Mouse (Mus musculus) right cerebral cortex, postnatal 4 days (tissue): ENCODE results near the gene Lmf1.

Experiments used
- DNase-seq: peaks from one replicate; pipeline ENCODE4 v3.0.0-alpha.2; 2022

The Lmf1 gene

GRCm38 (mm10) chr17:25578920-25579319 lies at the start of gene Lmf1:
TSS of gene Lmf1 (plus strand) at chr17:25579085.
- DNase-seq, result peak; percentile 89

DNA sequence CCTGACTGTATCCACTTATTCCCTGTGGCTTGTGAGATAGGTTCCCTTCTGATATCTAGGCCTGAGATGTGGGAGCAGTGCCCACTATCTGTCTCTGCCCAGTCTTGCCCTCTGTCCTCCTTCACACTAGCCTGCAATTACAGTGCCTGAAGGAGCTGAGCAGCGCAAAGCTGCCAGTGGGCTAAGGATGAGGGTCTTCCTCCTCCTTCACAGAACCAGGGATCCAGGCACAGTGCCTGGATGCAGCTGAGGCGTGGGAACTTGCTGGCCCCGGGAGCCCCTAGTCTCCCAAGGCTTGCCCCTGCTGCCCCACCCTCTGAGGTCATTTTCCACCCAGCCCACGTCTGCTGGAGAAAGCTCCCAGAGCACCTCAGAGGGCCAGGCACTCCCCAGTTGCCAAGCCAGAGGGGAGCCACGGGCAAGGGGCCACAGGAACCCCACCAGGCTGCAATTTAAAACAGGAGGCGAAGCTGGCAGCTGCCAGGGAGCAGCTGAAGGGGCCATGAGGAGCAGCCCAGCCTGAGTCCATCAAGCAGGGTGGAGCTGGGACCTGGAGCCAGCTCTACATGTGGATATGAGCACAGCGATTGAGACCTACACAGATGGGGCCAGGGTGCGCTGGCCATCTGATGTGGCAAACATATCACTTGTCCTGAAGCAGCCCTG lies 48.4 kb upstream of the Lmf1 start:
- peak; percentile 15 for DNase-seq

DNA sequence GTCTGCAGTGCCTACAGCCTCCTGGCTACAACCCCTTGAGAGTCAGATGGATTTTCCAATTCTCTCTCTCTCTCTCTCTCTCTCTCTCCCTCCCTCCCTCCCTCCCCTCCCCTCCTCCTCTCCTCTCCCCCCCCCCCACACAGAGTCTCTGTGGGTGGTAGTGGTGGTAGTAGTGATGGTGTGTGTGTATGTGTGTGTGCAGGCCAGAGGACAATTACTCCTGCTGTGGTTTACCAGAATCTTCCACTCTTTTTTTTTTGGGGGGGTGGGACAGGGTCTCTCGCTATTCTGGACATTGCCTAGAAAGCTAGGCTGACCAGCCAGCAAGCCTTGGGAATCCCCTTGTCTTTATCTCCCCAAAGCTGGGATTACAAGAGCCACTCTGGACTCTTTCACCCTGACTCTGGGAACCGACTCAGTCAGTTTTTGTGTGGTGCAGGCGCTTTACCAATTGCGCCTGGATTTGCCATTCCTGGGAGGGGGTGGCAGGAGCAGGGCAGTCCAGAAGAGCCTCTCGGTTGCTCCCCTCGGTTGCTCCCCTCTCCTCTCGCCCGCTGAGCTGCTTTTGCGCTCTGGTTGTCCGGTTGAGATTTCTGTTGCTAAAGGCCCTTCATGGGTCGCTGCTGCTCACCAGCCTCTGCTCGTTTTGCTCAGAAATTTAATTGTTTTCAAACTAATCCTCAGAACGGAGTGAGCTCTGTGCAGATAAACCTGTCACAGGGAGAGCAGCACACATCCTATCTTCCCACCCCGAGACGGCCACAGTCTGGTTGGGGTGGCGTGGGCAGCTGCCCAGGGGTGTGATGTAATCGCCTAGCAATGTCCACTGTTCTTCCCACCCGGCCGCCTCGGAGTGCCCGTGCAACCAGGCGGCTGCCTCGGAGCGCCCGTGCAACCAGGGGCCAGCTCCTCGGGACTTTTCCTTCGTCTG lies 39.7 kb upstream of the Lmf1 start:
- DNase-seq, result no peak

- DNase-seq, result no peak
These were observed 38.2 kb upstream of the Lmf1 start for GRCm38 (mm10) chr17:25540731-25541130.

DNA sequence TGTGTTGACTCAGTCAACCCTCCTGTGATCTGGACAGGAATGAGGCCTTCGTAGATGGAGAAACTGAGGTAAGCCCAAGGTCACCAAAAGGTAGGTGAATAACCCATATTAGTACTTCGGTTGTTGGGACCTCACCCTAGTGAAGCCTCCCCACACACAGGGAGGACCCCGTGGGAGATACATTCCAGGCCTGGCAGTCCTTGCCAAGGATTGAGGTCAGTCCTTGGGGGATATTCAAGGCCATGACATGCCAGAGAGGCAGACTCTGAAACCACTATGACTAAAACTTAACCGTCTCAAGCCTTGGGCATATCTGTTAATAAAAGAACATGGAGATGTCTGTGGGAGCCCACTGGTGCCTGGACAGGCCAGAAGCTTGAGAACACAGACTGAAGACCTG lies 37.1 kb upstream of the Lmf1 start:
- no peak for DNase-seq

DNA sequence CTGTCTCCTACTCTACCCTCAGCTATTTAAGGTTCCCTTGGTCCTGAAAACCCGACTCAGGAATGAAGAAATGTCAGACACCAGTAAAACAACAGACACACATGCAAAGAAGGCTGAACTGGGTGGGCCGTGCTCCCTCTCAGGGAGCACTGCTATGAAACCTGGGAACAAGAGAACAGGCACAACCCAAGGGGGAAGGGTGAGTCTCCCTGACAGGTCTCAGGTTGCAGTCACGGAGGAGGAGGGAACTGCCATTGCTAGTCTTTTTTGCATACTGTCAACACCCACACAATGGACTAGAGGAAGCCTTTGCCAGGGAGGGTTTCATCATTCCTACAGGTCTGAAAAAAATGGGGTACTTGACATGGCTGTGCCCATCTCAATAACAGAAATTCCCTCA lies 31.9 kb upstream of the Lmf1 start:
- no peak for DNase-seq

DNA sequence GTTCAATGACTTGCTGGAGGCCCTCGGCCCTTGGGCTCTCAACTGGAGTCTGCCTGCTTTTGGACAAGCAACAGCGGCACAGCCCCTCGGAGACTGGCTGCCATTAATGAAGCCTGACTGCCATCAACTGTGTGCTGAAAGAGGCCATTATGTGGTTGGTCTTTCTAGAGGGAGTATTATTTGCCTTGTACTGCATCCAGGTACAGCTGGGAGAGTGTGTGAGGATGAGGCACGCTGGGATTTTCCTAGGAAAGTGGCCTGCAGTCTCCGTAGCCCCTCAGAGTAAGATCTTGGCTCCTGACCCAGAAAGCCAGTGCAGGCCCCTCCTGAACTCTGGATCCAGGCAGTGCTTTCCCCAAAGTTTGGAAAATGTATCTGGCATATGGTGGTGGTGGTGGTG lies 28.9 kb upstream of the Lmf1 start:
- DNase-seq, result no peak

DNA sequence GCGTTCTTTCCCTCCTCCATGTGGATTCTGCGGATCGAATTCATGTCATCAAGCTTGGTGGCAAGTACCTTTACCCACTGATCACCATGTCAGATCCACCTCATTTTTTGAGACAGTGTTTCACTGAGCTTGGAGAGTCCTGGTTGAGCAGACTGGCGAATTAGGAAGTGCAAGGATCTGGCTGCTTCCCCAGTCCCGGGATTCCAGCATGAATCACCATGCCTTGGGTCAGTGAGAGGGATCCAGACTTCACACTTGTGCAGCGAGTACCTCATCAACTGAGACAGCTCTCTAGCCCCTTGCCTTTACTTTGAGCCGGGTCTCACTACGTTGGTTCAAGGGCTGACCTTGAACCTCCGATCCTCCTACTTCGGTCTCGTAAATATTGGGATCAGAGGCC lies 27.6 kb upstream of the Lmf1 start:
- no peak for DNase-seq

- no peak for DNase-seq
These were observed 23.7 kb upstream of the Lmf1 start for GRCm38 (mm10) chr17:25555159-25555558.

DNA sequence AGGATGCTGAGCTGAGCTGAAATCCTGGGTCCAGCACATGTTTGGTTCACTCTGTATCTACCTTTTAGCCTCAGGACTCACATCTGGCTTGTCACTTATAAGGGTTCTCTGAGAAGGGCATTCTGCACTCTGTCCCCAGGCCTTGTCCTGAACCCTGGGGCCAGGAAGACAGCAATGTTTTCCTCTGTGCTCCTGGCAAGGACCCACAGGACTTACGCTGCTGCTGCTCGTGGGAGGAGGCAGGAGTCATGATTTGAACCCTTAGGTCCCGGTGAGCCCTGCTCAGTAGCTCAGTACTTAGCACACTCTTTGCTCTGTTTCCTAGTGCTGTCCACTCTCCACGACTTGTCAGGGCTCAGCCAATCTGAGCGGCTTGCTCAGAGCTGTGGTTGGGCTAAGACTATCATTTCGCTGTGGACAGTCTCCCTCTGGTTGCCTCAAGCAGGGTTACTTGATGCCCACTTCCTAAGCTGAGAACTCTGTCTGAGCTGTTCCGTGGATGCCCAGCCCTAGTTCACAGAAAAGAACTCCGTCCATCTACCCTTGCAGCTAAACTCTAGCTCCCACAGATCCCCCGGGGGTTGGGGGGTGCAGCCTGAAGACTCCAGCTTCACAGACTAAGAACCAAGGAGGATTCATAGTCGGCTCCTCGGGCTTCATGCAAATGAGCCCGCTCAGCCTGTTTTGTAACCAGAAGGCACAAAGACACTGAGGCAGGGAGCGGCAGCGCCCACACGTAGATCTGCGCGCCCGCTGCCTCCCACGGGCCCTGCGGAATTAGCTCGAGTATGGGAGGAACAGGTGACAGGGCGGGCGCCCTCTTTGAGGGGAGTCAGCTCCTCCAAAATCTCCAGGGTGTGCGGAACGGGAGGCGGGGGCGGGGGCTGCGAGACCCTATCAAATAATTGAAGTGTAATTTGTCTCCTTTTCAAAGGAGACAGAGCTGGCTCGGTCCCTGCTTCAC lies 22.9 kb upstream of the Lmf1 start:
- DNase-seq, result peak; percentile 51

GRCm38 (mm10) chr17:25556630-25557354 lies 22.1 kb upstream of the Lmf1 start:
- peak; percentile 45 for DNase-seq

DNA sequence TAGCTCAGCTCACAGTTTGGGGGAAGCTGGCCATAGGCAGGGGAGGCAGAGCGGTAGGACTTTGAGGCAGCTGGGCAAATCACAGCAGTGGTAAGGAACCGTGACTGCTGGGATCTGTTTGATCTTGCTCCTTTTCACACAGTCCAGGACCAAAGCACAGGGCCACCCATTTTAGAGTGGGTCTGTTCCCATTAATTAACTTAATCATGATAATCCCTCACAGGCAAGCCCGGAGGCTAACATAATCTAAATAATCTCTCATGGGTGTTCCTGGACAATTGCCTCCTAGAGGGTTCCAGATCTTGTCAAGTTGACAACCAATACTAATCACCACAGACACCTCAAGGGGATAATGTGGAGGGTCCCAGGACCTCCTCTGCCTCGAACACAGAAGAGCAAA lies 19.3 kb upstream of the Lmf1 start:
- no peak for DNase-seq

DNA sequence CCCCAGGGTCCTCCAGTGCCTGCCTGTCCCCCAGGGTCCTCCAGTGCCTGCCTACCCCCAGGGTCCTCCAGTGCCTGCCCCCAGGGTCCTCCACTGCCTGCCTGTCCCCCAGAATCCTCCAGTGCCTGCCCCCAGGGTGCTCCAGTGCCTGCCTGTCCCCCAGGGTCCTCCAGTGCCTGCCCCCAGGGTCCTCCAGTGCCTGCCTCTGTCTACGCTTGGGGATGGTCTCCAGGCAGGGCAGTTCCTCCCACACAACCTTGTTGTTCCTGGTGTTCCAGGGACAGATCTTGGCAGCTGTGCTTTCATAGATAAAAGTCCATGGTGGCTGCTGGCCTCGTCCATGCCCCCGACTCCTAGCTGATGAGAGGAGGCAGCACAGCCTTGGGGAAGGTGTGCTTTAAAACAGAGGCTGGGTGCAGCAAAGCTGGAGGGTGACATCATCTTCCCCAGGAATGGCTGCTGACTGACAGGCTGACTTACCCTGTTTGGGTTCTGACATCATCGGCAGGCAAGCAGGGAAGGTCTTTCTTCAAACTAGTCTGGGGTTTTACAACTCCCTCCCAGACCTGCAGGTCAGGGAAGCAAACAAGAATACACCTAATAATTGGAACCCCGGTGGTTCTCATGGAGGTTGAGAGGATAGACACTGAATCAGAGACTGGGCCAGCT lies 18.2 kb upstream of the Lmf1 start:
- DNase-seq, result no peak

DNA sequence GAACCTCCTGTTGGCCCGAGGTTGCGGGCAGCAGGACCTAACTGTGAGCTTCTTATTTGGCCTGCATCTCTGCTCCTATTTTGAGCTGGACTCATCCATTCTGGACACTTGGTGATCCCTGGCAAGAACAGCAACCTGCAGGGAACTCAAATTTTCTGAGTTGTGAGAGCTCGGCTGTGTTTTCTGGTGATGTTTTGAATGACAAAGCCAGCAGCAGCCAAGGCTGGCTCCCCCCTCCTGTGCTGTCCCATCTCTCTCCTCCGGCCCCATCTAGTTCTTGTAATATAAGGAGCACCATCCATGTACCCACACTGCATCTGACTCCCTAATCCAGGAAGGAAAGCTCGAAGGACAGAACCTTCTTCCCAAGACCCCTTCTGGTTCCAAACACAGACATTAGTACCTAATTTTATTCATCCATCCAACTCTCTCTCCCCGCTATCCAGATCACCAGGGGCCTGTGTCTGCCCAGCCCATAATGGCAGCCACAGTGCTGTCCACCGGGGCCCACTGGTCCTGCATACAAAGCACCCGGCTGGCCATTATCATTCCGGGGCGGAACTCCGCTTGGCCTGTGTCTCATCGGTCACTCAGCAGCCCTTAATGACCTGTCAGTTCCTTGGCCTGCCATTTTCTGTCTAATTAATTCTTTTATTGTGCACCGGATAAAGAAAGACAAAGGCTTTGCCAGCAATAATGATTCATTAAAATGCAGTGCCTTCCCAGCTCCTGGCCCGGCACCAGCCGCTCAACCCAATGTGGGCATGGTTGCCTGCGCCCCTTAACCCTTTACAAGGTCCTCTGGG lies 17.5 kb upstream of the Lmf1 start:
- peak; percentile 65 for DNase-seq

DNA sequence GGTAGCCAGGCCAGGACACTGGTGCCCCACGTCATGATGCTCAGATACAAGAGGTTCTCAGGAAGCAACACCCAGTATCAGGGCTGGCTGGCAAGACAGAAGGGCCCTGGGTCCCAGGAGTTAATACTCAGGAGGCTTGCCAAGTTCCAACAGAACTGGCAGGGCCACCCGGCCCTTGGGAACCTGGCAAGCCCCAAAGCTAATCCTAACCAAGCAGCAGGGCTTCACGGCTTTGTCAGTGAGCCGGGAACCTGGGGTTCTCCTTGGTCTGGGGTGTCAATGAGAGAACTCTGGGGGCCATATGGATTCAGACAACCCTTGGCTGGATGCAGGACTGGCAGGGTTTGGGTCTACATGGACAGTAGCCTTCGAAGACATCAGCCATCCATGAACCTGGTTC lies 14.4 kb upstream of the Lmf1 start:
- DNase-seq, result peak; percentile 19

GRCm38 (mm10) chr17:25565244-25565643 lies 13.6 kb upstream of the Lmf1 start:
- peak; percentile 41 for DNase-seq

GRCm38 (mm10) chr17:25565860-25566600 lies 12.9 kb upstream of the Lmf1 start:
- peak; percentile 14 for DNase-seq

DNA sequence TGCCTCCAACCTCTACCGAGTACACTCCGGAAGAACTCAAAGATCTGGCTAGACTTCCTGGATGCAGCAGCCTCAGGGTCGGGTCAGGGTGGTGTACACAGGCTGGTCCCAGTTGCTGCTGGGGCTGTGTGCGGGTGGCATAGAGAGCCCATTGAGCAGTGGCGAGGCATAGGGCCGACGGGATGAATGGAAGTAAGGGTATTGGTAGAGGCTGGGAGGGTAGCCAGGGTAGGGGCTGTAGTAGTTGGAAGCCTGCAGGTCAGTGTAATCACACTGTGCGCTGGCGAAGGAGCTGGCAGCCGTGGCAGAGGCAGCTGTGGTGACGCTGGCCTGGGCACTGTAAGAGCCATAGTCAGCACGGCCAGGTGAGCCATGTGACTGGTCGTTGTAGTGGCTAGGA lies 11.6 kb upstream of the Lmf1 start:
- DNase-seq, result peak; percentile 39

- peak; percentile 79 for DNase-seq
These were observed 11.1 kb upstream of the Lmf1 start for GRCm38 (mm10) chr17:25567745-25568144.

- peak; percentile 57 for DNase-seq
These were observed 10.7 kb upstream of the Lmf1 start for GRCm38 (mm10) chr17:25568206-25568605.
